Mouse (Mus musculus) neural tube, embryonic 10.5 days (tissue): ENCODE measurements around the gene Ppt2.
A peak's percentile ranks its signal among the peaks of the same experiment; 100 is the strongest.

ENCODE experiments used
- DNase-seq: peaks from one replicate; pipeline ENCODE4 v3.0.0-alpha.2; 2017; ENCODE audit warnings: low spot score; ENCODE audit errors: extremely low spot score

Gene Ppt2

DNA sequence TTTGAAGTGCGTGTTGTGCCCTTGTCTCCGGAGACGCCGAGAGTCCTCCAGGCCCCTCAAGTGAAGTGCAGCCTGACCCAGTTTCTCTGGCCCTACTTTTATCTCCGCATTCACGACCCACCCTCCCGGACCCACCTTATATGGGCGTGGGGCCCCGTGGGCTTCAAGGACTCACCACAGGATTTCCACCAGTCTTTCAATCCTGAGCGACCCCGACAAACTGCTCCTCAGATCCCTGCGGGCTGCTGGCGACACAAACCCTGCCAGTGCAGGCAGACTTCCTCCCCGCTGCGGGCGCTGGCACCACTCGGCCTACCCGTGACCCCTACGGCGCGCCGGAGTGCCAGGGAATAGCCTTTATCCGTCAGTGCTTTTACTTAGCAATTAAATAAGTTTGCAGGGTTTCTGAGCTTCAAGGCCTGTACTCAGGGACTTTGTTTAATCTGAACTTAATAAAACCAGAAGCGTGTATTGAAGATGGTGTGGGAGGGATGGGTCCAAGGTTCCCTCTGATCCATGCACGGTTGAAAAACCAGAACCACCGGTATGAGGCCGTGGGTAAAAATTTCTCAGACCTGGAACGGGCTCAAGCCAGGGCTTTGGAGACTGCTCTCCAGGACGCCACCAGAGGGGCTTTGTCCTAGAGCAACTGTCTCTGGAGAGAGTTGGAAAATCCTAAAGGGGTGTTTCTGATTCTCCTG is at the start of gene Ppt2:
Gene Ppt2, minus strand, starts transcription at position 568 of the 701 bp plus-strand sequence.
- no peak for DNase-seq

DNA sequence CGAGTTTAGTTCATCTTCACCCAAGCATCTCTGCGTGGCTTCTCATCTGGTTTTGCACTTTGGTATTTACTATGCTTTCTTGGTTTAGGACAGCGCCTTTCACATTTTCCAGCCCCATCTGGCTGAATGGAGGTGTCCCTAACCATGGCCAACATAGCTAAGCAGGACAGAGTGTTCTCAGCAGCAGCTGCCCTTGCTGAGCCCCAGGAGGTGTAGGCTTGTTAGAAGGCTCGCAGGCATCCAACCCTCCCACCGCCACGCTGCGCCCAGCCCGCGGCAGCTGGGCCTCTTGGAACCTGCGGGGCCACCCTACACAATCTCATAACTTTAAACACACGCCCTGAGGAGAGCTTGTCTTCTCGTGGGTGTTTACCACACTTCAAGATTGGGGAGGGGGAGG is 48.4 kb upstream of the Ppt2 start:
- DNase-seq, result no peak

DNA sequence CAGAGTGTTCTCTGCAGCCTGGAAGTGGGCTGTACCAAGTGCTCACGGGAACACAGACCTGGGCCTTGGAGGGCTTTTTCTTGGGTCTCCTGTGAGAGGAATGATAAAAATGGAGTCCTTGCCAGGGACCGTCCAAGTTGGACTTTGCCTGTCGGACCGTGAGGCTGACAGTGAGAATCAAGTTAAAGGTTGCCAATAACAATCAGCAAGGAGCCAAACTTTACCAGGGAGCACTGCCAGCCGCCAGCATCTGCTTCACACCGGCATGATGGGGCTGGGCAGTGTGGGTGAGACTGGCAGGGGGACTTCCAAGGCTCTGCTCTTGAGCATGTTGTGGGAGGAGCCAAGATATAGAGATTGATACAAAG is 47.8 kb upstream of the Ppt2 start:
- no peak for DNase-seq

DNA sequence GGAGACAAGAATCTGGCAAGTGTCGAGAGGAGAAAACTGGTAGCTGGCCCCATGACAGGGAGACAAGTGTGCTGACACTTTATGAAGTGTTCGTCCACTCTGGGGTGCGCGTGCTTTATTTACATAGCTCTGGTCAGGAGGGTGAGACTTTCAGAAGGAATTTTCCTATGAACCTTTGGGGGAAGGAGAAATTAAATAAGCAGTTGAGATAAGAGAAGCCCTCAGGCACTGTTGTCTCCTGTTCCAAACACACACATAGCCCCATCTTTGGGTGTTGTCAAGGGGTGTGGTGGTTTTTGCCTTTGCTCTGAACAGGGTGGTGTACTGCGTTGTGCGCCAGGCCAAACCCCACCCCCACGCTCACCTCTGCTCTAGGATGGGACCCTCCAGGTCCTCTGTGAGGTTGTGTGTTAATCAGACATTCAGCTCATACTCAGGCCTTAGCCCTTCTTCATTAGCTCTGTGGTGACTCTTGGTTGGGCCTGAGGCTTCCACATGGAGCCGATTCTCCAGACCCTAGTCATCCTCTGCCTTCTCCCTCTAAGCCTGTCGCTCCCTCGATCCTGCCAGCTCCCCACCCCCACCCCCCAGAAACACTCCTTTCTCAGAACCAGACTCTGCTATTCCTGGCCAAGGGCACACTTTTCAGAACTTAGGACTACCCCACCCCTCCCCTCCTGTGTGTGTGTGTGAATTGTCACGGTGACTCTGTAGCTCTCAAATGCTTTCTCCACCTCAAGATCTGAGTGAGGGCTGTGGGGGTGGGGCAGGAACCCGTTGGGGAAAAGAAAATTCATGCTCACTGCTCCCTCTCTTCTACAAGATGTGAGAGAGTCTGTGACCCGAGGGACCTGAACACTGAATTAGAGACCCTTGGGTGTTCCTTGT is 47.1 kb upstream of the Ppt2 start:
- no peak for DNase-seq

DNA sequence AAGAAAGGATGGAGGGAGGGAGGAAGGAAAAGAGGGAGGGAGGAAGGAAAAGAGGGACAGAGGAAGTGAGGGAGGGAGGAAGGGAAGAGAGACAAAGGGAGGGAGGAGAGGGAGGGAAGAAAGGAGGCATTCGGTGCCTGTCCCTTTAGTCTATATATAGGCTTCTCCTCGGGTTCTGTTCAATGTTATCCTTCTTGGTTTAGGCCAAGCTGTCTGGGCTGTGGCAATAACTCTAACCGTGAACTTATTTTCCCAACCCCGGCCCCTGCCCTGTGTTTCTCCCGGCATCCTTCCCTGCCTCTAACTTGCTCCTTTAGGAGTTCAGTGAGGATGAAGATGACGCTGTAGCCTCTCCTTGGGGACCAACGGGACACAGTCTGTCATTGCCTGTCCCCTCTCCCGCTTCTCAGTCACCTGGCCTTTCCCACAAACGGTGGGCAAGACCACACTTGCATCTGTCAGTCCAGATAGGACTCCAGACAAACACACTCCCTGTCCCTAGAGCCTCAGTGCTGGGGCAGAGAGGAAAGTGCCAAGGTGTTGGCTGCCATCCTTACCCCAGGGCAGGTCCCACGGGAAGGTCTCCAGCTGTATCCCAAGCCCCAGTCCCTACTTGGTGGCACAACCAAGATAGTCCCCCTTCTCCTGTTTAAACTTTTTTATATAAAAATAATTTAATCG is 46.4 kb upstream of the Ppt2 start:
- no peak for DNase-seq

DNA sequence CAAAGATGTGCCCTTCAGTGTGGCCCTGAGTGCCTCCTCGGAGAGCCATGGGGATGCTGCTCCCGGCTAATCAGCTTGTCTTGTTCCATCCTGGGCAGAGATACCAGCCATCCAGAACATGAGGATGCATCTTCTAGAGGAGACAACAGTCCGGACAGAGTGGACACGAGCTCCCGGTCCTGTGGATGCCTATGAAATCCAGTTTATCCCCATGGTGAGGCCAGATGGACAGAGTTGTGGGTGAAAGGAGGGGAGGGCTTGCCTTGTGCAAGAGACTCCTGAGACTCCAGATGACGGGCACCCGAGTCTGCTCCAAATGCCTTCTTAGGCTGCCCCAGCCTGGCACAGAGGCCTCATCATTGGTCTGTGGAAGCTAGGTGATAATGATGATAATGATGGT is 44.8 kb upstream of the Ppt2 start:
- no peak for DNase-seq

DNA sequence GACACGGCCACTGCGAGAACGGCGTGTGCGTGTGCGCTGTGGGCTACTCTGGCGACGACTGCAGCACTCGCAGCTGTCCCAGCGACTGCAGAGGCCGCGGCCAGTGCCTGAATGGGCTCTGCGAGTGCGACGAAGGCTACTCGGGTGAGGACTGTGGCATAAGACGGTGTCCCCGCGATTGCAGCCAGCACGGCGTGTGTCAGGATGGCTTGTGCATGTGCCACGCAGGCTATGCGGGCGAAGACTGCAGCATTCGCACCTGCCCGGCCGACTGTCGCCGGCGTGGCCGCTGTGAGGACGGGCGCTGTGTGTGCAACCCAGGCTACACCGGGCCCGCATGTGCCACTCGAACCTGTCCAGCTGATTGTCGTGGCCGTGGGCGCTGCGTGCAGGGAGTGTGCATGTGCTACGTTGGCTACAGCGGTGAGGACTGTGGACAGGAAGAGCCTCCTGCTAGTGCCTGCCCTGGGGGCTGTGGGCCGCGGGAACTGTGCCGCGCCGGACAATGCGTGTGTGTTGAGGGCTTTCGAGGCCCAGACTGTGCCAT is 44.0 kb upstream of the Ppt2 start:
- peak; percentile 22 for DNase-seq

DNA sequence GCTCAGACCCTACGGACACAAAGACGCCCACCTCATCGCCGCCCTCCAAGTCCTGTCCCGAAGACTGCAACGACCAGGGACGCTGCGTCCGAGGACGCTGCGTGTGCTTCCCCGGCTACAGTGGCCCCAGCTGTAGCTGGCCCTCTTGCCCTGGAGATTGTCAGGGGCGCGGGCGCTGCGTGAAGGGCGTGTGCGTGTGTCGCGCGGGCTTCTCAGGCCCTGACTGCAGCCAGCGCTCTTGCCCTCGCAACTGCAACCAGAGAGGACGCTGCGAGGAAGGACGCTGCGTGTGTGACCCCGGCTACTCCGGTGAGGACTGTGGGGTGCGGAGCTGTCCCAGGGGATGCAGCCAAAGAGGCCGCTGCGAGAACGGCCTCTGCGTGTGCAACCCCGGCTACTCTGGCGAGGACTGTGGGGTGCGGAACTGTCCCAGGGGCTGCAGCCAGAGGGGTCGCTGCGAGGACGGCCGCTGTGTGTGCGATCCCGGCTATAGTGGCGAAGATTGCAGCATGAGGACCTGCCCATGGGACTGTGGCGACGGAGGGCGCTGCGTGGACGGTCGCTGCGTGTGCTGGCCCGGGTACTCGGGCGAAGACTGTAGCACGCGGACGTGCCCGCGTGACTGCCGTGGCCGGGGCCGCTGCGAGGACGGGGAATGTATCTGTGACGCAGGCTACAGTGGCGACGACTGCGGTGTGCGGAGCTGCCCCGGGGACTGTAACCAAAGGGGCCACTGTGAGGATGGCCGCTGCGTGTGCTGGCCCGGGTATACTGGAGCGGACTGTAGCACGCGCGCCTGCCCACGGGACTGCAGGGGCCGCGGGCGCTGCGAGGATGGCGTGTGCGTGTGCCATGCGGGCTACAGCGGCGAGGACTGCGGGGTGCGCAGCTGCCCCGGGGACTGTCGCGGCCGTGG is 43.1 kb upstream of the Ppt2 start:
- peak; percentile 52 for DNase-seq

DNA sequence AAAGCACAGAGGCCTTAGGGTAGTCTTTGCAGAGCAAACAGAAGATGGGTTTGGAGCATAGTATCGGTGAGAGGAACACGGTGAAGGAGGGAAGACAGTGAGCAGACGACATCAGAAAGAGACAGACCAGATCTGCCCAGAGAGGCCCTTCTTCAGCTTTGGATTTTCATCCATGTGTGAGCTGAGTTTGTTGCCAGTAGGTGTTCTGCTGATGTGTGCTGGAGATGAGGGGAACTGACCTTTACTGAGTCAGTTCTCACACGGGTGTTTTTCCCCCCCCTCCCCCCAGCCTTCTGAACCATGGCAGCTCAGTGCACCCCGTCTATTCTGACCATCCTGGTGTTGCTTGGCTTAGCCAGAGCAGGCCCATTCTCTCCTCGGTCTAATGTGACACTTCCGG is 41.9 kb upstream of the Ppt2 start, which contains the start of gene Tnxb:
Gene Tnxb, plus strand, starts transcription at position 301 of the 400 bp plus-strand sequence.
- no peak for DNase-seq

DNA sequence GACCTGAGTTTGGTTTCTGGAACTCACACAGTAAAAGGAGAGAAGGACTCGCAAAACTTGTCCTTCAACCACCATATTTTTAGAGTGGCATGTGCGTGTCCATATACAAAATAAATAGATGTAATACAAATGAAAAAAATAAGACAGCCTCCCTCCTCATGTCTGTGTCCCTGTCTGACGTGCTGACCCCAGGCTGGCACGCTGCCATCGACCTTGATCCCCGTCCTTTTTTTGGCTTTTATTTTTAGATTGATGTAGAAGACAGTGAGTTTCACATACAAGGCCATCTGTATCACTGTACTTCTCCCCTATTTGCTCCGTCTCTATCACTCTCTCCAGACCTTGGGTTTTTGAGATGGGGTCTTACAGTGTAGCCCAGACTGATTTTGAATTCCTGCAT is 36.2 kb upstream of the Ppt2 start:
- no peak for DNase-seq

DNA sequence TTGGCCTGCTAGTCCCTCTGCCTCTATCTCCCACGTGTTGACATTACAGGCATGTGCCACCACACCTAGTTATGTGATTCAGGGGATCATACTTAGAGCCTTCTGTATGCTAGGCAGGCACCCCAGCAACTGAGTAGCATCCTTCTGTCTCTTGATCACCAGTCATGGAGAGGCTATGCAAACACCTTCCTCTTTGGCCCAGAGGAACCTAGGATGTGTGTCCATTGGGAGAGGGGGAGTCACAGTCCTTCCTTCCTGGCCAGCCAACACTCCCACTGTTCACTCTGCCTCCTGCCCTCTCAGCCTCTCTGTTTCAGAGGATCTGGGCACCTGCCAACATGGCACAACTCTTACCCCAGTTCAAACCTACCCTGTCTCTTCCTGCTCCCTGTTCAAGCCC is 35.2 kb upstream of the Ppt2 start:
- DNase-seq, result no peak

DNA sequence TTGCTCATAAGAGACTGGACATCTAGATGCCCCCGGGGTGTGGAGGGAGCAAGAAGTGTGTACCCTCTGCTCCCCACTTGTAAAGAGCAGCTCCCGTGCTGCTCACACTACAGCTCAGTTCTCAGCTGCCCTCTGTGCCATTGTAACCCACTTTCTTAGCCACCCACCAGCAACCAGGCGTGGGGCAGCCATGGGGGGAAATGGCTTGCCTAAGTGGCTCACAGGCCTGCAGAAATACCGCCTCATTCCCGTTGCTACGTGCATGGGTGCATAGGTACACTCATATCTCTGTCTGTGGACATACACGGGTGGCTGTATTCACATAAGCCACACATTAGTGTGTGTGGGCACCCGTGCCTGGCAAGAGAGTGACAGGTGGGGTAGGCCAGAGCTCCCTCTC is 34.7 kb upstream of the Ppt2 start:
- DNase-seq, result no peak

DNA sequence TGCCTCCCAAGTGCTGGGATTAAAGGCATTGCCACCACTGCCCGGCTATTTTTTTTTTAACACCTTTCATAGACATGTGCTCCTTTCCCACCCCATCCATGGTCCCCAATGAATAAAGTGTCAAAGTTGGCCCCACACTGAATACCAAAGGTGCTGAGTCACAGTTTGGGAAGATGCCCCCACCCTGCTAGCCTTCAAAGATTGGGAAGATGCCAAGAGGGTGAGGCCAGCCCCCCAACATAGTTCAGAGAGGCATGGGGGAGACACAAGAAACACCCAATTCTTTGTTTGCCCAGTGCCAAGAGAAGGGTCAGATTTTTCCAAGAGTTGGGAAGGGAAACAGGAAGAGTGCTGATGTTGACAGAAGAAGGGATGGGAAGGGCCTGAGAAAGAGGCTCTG is 34.2 kb upstream of the Ppt2 start:
- DNase-seq, result no peak

DNA sequence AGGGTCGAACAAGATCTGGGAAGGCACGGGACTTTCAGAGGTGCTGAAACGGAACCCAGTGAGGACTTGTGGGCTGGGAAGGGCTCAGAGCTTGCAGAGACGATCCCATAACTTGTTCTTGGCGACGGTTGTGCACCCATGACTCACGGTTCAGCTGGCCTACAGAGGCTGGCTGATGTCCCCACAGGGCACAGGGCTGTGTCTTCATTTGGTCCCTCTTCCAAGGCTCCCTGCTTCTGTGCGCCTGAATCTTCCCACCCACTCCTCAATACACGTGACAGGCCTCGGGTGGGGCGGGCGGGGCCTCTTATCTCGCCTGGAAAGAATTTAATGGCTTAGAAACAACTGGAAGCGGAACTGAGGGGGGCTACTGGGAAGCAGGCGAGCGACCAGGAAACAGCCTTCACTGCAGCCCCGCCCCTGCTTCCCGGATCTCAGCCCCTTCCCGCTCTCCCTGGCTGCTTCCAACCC is 32.8 kb upstream of the Ppt2 start:
- no peak for DNase-seq

DNA sequence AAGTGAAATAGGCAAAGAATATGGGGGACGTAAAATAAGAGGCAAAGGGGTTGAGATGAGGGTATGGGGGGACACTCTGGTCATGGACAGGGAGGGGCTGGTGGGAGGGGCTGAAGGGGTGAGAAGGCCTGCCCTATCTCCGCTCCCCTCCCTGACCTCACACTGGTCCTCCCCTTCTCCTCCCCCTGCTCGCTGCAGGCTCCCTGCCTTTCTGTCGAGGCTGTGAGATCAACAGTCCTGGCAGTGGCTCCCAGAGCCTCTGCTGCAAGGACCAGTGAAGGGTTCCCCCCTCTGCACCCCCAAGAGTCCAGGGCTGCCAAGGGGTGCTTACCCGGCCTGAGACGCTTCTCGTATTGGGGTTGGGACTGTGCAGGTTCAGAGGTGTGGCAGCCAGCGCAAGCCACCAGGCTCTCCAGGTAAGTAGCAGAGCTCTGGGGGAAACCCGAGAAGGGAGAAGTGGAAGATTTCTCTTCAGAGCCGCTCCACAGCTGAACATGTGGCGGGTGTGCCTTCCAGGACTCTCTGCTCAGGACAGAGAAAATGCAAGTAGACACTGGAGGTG is 32.0 kb upstream of the Ppt2 start:
- no peak for DNase-seq

DNA sequence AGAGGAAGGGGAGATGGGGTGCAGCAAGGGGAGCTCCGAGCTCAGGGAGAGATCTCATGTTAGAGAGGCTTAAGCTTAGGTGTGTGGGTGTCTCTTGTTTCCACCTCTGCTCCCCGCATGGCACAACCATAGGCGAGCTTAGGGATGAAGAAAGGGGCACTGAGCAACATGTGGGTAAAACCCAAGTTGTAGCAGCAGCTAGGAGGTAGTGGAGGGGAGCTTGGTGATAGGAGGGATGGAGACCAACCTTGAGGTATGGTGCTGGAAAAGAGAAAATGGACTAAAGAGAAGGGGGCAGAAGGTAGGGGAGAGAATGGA is 31.5 kb upstream of the Ppt2 start:
- DNase-seq, result no peak

DNA sequence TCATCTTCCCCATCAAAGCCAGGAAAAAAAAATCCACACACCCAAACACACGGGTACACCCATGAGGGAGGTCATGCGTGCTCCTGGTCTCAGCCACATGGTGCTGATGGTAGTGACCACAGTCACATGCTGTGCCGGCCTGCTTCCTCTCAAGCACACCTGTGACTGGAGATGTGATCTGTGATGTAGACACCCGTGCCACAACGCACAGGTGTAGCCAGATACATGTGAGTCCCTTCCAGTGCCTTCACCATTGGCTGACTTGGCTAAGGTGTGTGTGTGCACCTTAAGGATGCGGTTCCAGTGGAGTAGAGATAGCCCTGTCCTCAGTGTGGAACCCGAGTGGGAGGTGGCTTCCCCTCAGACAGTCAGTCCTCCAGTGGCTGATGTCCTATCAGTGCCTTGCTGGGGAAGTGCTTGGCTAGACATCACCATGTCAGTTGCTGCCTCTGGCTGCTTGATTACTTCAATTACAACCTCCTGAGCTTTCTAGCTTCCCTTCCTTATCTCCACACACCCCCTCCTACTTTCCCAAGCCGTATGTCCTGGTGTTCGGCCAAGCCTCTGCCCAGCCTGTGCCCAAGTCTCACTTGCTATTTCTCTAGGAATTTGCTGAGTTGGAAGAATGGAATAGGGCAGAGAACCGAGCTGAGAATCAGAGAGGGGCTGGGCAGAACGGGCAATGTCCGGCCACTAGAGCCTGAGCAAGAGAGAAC is 31.0 kb upstream of the Ppt2 start:
- no peak for DNase-seq

DNA sequence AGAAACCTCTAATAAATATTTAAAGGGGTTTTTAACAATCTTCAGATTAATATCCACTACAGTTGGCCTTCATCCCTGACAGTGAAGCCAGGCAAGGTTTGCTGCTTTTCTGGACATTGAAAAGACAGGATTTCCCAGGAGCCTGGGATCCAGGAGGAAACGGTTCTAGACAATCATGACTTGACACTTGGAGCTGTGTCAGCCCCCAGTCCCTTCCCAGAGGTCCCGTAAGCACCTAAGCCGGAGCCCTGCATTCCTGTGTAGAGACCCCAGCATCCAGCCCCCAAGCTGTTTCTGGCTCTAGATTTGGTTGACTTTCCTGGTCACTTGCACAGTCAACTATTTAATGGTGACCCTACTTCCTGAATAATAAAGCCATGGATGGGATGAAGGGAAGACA is 30.3 kb upstream of the Ppt2 start:
- DNase-seq, result no peak

DNA sequence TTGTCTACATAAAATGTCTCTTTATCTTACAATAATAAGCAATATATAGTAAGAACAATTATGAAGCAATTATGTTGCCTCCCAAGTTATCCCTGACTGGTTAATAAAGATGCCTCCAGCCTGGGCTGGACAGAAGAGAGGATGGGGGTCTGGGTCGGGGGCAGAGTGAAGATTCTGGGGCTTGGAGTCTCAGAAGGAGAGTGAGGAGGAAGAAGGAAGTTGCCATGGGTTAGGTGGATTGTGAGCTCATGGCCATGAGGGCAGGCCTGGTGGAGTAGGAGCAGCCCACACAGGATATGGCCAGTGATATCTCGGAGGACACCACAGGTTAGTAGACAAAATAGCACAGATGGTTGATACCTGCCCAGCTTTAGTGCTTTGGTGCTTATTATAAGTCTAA is 29.8 kb upstream of the Ppt2 start:
- no peak for DNase-seq

DNA sequence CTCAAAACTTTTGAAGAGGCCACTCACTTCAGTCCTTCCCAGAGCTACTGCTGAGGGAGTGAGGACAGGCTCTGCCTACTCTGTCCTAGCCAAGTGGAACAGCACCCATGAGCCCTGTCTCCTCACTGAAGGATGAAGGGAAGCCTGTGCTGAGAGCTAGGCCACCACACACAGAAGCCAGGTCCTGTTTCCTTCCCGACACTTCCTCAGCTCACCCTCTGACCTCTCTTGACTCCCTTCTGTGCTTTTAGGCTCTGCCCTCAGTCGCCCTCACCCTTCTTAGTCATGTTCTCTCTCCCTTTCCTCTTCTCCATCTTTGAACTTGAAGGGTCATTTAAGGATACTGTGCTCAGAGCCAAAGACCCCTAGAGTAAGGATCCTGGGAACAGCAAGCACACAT is 29.0 kb upstream of the Ppt2 start:
- DNase-seq, result no peak
